Comparison of ENCODE assay signal across 8 mouse cellular contexts in the genomic region with DNA sequence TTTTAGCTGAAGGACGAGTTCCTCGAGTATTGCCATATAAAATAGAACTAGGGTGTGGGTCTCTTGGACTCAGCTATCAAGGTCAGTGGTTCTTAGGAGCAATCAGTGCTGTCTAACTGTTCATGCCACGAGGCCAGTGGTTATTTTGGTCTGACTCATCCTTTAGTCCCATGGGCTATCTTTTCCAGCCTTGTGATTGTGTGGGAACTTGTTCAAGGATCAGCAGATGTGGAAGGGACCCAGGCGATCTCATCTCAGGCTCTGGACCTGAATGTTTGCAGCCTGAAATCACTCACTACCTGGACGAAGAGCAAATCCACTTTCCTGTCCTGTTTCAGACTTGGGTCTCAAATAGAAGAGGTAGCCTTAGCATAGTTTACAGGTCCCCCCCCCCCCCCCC. TPM values are rescaled to one million over a fixed set of nuclear protein-coding genes. Genes with fewer than 3 reads are reported as not detected.
DNase-seq lines count a peak whose midpoint lies in the region; ATAC-seq and TF ChIP-seq lines count a peak whose summit lies in the region.

No protein-coding gene starts in this region.

- H3K27me3 ChIP-seq in kidney, embryonic 16.5 days (ENCODE audit: insufficient read depth, low read length), result no peaks in the 10 kb centered on the region
- peaks cover 7% of the 10 kb centered on the region for H3K27me3 ChIP-seq in limb, embryonic 15.5 days

- peak overlapping the region; percentile 67 for H3K4me3 ChIP-seq in kidney, embryonic 16.5 days (ENCODE audit: low read length)
- peak overlapping the region; percentile 74 for H3K4me3 ChIP-seq in gastrocnemius, adult 2 months
- H3K4me3 ChIP-seq in limb, embryonic 15.5 days, result peak overlapping the region; percentile 62

- no peaks in the 10 kb centered on the region for H3K9me3 ChIP-seq in kidney, embryonic 16.5 days (ENCODE audit: low read length)
- no peaks in the 10 kb centered on the region for H3K9me3 ChIP-seq in limb, embryonic 15.5 days

- intact Hi-C loops in gastrocnemius, adult 2 months (cut with DNase I), result no loop called here

- peak overlapping the region; percentile 99 for H3K27ac ChIP-seq in kidney, embryonic 16.5 days (ENCODE audit: low read length)
- peak overlapping the region; percentile 99 for H3K27ac ChIP-seq in gastrocnemius, adult 2 months
- H3K27ac ChIP-seq in limb, embryonic 15.5 days, result peak overlapping the region; percentile 98

- WGBS in kidney, embryonic 16.5 days, result 72% methylated on average over 5 of the region's 5 CpGs
- WGBS in limb, embryonic 15.5 days, result 57% methylated on average over 5 of the region's 5 CpGs

- peak overlapping the region; percentile 68 for H3K4me2 ChIP-seq in kidney, embryonic 16.5 days (replicated peaks; ENCODE audit: low read depth, low read length)
- peak overlapping the region; percentile 48 for H3K4me2 ChIP-seq in limb, embryonic 15.5 days

- H3K4me1 ChIP-seq in kidney, embryonic 16.5 days (ENCODE audit: insufficient read depth, low read length), result 0 out of 2 replicates have a peak, but pooled peaks cover 2% of the 10 kb centered on the region
- peaks cover 7% of the 10 kb centered on the region; the same call in 1 of the 2 replicates for H3K4me1 ChIP-seq in limb, embryonic 15.5 days

- ATAC-seq in kidney, embryonic 16.5 days (ENCODE audit: low FRiP score, low TSS enrichment), result no peak
- no peak for ATAC-seq in limb, embryonic 15.5 days (ENCODE audit: insufficient number of reproducible peaks, low FRiP score, low TSS enrichment, low read depth)
- ATAC-seq in activated CD4-positive, CD25-positive, alpha-beta regulatory T cell, adult 4 months, result no peak

- H3K36me3 ChIP-seq in kidney, embryonic 16.5 days (ENCODE audit: insufficient read depth, low read length), result peaks cover 9% of the 10 kb centered on the region
- H3K36me3 ChIP-seq in limb, embryonic 15.5 days, result peaks cover 16% of the 10 kb centered on the region

- H3K9ac ChIP-seq in kidney, embryonic 16.5 days (replicated peaks; ENCODE audit: low read length), result peak overlapping the region; percentile 91
- H3K9ac ChIP-seq in limb, embryonic 15.5 days, result peak overlapping the region; percentile 50; the same call in 1 of the 2 replicates

- no peak for DNase-seq in kidney, adult 18-20 months
- DNase-seq in Muller cell, postnatal 12 days (ENCODE audit: inconsistent ontology term), result peak; percentile 83
- DNase-seq in gastrocnemius, adult 2 months, result peak; percentile 68
- no peak for DNase-seq in left cerebral cortex, adult 11 months (ENCODE audit: low spot score)
- DNase-seq in right cerebral cortex, postnatal 4 days, result no peak

- no peak for TF ChIP-seq CTCF in gastrocnemius, adult 2 months (IDR thresholded peaks at IDR 0.05)

RNA-seq across cellular contexts. Expression of a gene that starts 34.9 kb away (rescaled TPM):
- polyA plus RNA-seq in kidney, embryonic 16.5 days (2015; fragmentation: Nextera tagmentation; extraction: Ambion mirVana), result 16.9 and 20.2 TPM in 2 replicates
- total RNA-seq in gastrocnemius, adult 2 months (2021), result 100 to 1,000 TPM; 173 to 184 TPM
- polyA plus RNA-seq in limb, embryonic 15.5 days (2015; fragmentation: Nextera tagmentation; extraction: Ambion mirVana), result 23.3 and 29.8 TPM in 2 replicates
- polyA plus RNA-seq in activated CD4-positive, CD25-positive, alpha-beta regulatory T cell, adult 4 months (2017; shearing (Covaris generic)), result 10 to 100 TPM; 24.3 to 24.5 TPM

Comparison
In these comparisons a context has a peak if more than half of its experiments do, and no peak if none do; other contexts are left out.
1. DNase-seq: peak in Muller cell, postnatal 12 days (single experiment) and gastrocnemius, adult 2 months (single experiment); none in kidney, adult 18-20 months (single experiment), left cerebral cortex, adult 11 months (single experiment) and right cerebral cortex, postnatal 4 days (single experiment).
2. Peak in every context shown above with its lines, with median percentiles within 50 percentile points of each other: H3K27ac ChIP-seq and H3K4me3 ChIP-seq.